Mouse (Mus musculus): ENCODE measurements around the gene Hdac9. TPM values are rescaled to one million over a fixed set of nuclear protein-coding genes. Genes with fewer than 3 reads are reported as not detected.

Gene Hdac9
- polyA plus RNA-seq, 1 experiment, result 11.1 TPM

- no peak overlapping the region for H3K4me3 ChIP-seq (ENCODE audit: insufficient read depth, low read length)
- TF ChIP-seq POLR2A (IDR thresholded peaks at IDR 0.05; ENCODE audit: borderline replicate concordance, low read depth, low read length) (no peak), CTCF (IDR thresholded peaks at IDR 0.05; ENCODE audit: low read depth, low read length) (no peak)
- H3K4me1 ChIP-seq (ENCODE audit: control insufficient read depth, insufficient read depth, low read length), result peaks cover 24% of the 10 kb centered on the region
- 0 out of 2 replicates have a peak overlapping the region, but pooled peaks have one; percentile 5 for H3K27ac ChIP-seq (ENCODE audit: insufficient read depth, low read depth, low read length)
Observed at GRCm38 (mm10) chr12:34791213-34792112, 125.4 kb downstream of the Hdac9 start.

GRCm38 (mm10) chr12:34789031-34789982 is 127.6 kb downstream of the Hdac9 start:
- no peak overlapping the region for H3K4me3 ChIP-seq (ENCODE audit: insufficient read depth, low read length)
- peaks cover 25% of the 10 kb centered on the region for H3K4me1 ChIP-seq (ENCODE audit: control insufficient read depth, insufficient read depth, low read length)
- TF ChIP-seq CTCF (IDR thresholded peaks at IDR 0.05; ENCODE audit: low read depth, low read length) (no peak), POLR2A (IDR thresholded peaks at IDR 0.05; ENCODE audit: borderline replicate concordance, low read depth, low read length) (no peak)
- H3K27ac ChIP-seq (ENCODE audit: insufficient read depth, low read depth, low read length), result 0 out of 2 replicates have a peak overlapping the region, but pooled peaks have one; percentile 15

GRCm38 (mm10) chr12:34787380-34787779 is 129.5 kb downstream of the Hdac9 start:
- no peak overlapping the region for H3K27ac ChIP-seq (ENCODE audit: insufficient read depth, low read depth, low read length)
- H3K4me1 ChIP-seq (ENCODE audit: control insufficient read depth, insufficient read depth, low read length), result peaks cover 28% of the 10 kb centered on the region
- H3K4me3 ChIP-seq (ENCODE audit: insufficient read depth, low read length), result no peak overlapping the region
- no peak for TF ChIP-seq CTCF (IDR thresholded peaks at IDR 0.05; ENCODE audit: low read depth, low read length)

GRCm38 (mm10) chr12:34783574-34783973 is 133.3 kb downstream of the Hdac9 start:
- no peak overlapping the region for H3K4me3 ChIP-seq (ENCODE audit: insufficient read depth, low read length)
- H3K27ac ChIP-seq (ENCODE audit: insufficient read depth, low read depth, low read length), result peak overlapping the region; percentile 77
- H3K4me1 ChIP-seq (ENCODE audit: control insufficient read depth, insufficient read depth, low read length), result peaks cover 19% of the 10 kb centered on the region
- TF ChIP-seq CTCF (IDR thresholded peaks at IDR 0.05; ENCODE audit: low read depth, low read length) (no peak), POLR2A (IDR thresholded peaks at IDR 0.05; ENCODE audit: borderline replicate concordance, low read depth, low read length) (no peak)

- peak overlapping the region; percentile 24; the same call in 1 of the 2 replicates for H3K4me3 ChIP-seq (ENCODE audit: insufficient read depth, low read length)
Observed at GRCm38 (mm10) chr12:34779368-34779957, 137.4 kb downstream of the Hdac9 start.

GRCm38 (mm10) chr12:34776170-34776569 is 140.7 kb downstream of the Hdac9 start:
- TF ChIP-seq CTCF (IDR thresholded peaks at IDR 0.05; ENCODE audit: low read depth, low read length) (no peak), POLR2A (IDR thresholded peaks at IDR 0.05; ENCODE audit: borderline replicate concordance, low read depth, low read length) (no peak)
- no peak overlapping the region for H3K27ac ChIP-seq (ENCODE audit: insufficient read depth, low read depth, low read length)
- H3K4me1 ChIP-seq (ENCODE audit: control insufficient read depth, insufficient read depth, low read length), result peaks cover 7% of the 10 kb centered on the region
- no peak overlapping the region for H3K4me3 ChIP-seq (ENCODE audit: insufficient read depth, low read length)

More at GRCm38 (mm10) chr12:34779368-34779957, 137.4 kb downstream of the Hdac9 start:
- Histone ChIP-seq H3K27ac (ENCODE audit: insufficient read depth, low read depth, low read length) (peak overlapping the region; percentile 8; the same call in 1 of the 2 replicates), H3K4me1 (ENCODE audit: control insufficient read depth, insufficient read depth, low read length) (peaks cover 15% of the 10 kb centered on the region)
- TF ChIP-seq CTCF (IDR thresholded peaks at IDR 0.05; ENCODE audit: low read depth, low read length) (no peak), POLR2A (IDR thresholded peaks at IDR 0.05; ENCODE audit: borderline replicate concordance, low read depth, low read length) (no peak)

- TF ChIP-seq CTCF (IDR thresholded peaks at IDR 0.05; ENCODE audit: low read depth, low read length) (no peak), POLR2A (IDR thresholded peaks at IDR 0.05; ENCODE audit: borderline replicate concordance, low read depth, low read length) (no peak)
- no peak overlapping the region for H3K4me3 ChIP-seq (ENCODE audit: insufficient read depth, low read length)
- no peak overlapping the region for H3K27ac ChIP-seq (ENCODE audit: insufficient read depth, low read depth, low read length)
- peaks cover 1% of the 10 kb centered on the region; the same call in 1 of the 2 replicates for H3K4me1 ChIP-seq (ENCODE audit: control insufficient read depth, insufficient read depth, low read length)
Observed at GRCm38 (mm10) chr12:34774071-34774470, 142.8 kb downstream of the Hdac9 start.

GRCm38 (mm10) chr12:34767226-34767775 is 149.6 kb downstream of the Hdac9 start:
- TF ChIP-seq POLR2A (IDR thresholded peaks at IDR 0.05; ENCODE audit: borderline replicate concordance, low read depth, low read length) (no peak), CTCF (IDR thresholded peaks at IDR 0.05; ENCODE audit: low read depth, low read length) (no peak)
- H3K27ac ChIP-seq (ENCODE audit: insufficient read depth, low read depth, low read length), result no peak overlapping the region
- no peaks in the 10 kb centered on the region for H3K4me1 ChIP-seq (ENCODE audit: control insufficient read depth, insufficient read depth, low read length)

GRCm38 (mm10) chr12:34747266-34747665 is 169.6 kb downstream of the Hdac9 start:
- no peaks in the 10 kb centered on the region; the same call in 1 of the 2 replicates for H3K4me1 ChIP-seq (ENCODE audit: control insufficient read depth, insufficient read depth, low read length)
- no peak overlapping the region for H3K27ac ChIP-seq (ENCODE audit: insufficient read depth, low read depth, low read length)
- H3K4me3 ChIP-seq (ENCODE audit: insufficient read depth, low read length), result no peak overlapping the region
- TF ChIP-seq CTCF (IDR thresholded peaks at IDR 0.05; ENCODE audit: low read depth, low read length) (no peak), POLR2A (IDR thresholded peaks at IDR 0.05; ENCODE audit: borderline replicate concordance, low read depth, low read length) (no peak)

More at GRCm38 (mm10) chr12:34767226-34767775, 149.6 kb downstream of the Hdac9 start:
- H3K4me3 ChIP-seq (ENCODE audit: insufficient read depth, low read length), result no peak overlapping the region

Measured in bone marrow macrophage, adult 2 months (primary cell).